Mouse (Mus musculus) frontal cortex, adult (tissue): ENCODE measurements at regions not wholly inside any gene's neighbourhood (a gene's known extent, or its start where the extent isn't known, plus 50 kb on each side); places are given as distances from the start of the nearest gene placed in this dataset.
"Not testable (repeated sequence)": the region's sequence is repeated elsewhere in the genome, so short reads cannot be mapped to it uniquely, and the experiment has no call there.

Experiments used
- ATAC-seq: cut with Nextera tagmentation; 2 replicates; pipeline ENCODE4 v1.9.2; 2017; ENCODE audit warnings: mild to moderate bottlenecking, moderate library complexity, mixed read lengths; ENCODE audit not compliant: low TSS enrichment

DNA sequence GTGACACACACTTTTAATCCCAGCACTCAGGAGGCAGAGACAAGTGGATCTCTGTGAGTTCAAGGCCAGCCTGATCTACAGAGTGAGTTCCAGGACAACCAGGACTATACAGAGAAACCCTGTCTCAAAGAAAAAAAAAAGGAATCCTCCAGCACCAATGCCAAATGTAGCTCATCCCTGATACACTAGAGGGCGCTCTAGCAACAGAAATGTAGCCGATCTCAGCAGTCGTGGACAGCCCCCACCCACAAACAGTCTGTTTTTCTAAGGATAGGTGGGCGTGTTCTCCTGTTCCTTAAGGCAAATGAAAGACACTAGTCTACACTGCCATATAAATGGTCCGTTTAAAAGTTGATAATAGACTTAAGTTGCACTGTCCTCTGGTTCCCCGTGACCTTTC, 2447.9 kb upstream of the Gm8797 start:
- ATAC-seq: 0 out of 2 replicates have a peak, but pooled peaks have one; percentile 20

DNA sequence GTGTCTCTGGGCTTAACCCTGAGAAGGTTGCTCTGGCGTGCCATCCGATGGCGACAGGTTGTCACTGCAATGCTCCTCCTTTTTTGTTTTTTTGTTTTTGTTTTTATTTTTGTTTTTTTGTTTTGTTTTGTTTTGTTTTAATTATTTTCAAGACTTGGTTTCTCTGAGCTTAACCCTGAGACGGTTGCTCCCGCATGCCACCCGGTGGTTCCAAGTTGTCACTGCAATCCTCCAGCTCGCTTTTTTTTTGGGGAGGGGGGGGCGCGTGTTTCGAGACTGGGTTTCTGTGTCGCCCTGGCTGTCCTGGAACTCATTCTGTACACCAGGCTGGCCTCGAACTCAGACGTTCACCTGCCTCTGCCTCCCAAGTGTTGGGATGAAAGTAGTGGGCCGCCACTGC, 2442.1 kb upstream of the Gm8797 start:
- ATAC-seq: no peak

DNA sequence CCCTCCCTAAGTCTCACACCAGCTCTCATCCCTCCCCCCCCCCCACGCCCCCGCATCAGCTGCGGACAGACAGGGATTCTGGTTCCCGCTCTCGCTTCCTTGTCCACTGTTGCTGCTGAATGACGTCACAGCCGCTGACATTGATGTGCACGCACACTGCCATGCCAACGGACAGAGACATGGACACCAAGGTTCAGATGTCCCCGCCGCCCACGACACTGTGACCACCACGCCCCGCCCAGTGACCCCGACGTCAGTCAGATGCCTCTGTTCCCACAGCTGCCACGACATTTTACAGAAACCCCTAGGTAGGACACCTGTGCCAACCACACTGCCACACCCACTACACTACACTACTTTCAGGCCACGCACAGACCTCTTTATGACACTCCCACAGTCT, 2441.6 kb upstream of the Gm8797 start:
- ATAC-seq: no peak

DNA sequence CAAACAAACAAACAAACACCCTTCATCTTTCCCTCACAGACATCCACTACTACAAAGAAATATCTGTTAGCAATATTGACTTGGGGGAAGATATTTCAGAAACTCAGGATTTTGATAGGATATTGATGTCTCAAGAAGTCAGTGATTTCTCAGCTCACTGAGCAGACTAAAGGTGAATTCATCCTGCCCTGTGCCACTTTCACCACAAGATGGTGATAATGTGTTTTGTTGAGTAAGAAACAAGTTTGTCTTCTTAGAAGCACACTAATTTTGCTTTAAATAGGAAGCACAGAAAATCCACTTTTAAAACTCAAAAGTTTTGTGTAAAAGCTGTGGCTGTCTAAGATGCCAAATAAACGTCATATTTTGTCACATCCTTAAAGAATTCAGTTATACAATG, 2439.8 kb upstream of the Gm8797 start:
- no peak for ATAC-seq

DNA sequence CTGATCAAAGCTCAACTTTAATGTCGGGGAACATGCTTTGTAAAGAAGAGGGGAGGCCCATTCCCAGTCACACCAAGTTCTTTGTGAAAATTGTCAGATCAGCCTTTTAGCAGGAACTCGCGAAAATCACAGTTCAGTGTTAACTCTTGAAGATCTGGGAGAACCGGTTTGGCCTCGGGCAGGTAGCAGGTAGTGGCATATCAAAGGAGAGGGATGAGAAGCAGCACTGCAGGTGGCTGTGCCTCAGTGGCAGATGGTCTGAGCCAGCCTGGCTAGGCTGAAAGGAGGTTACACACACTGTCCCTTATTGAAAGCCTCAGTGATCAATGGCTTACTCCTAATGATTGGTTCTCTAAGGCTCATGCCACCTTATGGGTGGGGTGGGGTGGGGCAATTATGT, 2401.0 kb upstream of the Gm8797 start:
- no peak for ATAC-seq

DNA sequence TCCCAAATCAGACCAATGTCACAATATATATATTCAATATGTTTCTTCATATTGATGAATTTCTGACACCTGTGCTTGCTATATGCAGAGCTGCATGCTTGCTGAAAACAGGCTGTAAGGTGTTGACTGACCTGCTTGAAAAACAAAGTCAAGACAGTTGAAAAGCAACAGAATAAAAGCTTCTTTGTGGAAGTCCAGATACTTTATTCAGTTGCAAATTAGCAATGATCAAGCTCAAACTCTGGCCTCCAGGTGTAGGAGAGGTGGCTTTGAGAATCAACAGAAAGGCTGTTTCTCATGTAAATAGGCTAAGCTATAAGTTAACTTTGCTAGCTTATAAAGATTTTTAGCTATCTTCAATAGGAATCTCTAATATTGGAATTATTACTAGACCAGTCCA, 2379.7 kb upstream of the Gm8797 start:
- not testable (repeated sequence) for ATAC-seq

DNA sequence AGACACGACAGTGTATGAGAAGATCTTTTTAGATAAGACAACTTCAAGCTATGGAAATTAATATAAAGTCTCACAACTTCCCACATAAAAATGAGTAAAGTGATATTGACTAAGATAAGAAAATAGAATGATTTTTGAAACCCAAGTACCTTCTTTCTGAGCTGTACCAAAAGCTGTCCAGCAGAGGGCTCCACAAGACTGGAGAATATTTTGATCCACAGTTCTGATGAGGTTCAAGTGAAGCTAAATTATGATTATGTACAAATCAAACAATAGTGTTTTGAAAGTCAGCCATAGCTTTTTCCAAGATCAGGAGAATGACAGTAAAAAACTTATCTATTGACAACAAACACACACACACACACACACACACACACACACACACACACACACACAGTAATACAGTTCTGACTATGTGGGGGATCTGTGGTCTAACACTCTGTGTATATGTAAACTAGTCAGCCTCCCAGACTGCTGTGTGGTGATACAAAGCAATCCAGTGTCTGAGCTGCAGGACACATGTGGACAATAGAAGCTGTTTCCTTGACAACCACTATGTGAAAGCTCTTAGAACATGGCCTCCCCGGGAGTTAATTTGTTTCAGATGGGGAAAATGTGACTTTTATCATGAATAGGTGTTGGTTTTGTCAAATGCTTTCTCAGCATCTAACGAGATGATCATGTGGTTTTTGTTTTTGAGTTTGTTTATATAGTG, 2362.4 kb upstream of the Gm8797 start:
- ATAC-seq: no peak
